12 mouse cellular contexts compared by ENCODE assay signal in the genomic region with DNA sequence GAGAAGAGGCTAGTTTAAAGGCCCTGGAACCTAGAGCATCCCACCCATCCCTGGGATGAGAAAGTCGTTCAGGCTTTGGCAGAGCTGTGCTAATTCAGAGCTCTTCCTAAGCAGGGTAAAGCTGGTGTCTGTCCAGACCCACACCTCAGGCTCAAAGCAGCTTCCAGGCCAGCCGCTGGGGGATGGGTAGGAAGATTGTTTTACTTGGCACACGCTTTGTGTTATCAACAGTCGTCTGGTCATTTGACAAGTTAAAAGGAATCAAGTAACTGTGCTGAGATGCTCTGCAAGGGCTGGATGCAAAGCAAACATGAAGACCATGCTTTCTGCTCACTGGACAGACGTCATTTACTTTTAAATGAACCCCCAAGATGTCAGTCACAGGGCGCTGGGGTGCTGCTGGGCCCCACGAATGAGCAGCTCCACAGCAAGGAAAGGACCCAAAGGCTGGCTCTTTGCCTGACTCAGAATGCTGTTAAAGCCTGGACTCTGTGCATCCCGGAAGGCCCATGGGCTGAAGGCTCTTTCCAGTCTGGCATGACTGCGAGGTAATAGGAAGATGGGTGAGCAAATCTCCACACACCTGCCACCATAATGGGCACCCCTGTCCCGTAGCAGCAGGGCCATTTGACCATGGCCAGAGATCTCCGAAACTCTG.
DNase-seq lines count a peak whose midpoint lies in the region; ATAC-seq lines count a peak whose summit lies in the region.
"Had no signal": no experiment of that assay in that cellular context is flagged by ENCODE, and none has a peak within 500 bp of the region (broad histone marks: within the 10 kb centered on the region; RNA-seq: fewer than 3 reads in every experiment).

No protein-coding gene starts in this region.

- DNase-seq in adrenal gland, adult 2 months, result peak; percentile 65
- DNase-seq in adrenal gland, adult 18-20 months (ENCODE audit: low spot score in 2 of 2), result no peak
- no peak for DNase-seq in kidney, adult 11 months
- DNase-seq in adrenal gland, postnatal 25 days, result peak; percentile 37
- no peak for DNase-seq in frontal cortex, postnatal 36 days (ENCODE audit: low spot score in 2 of 2)
- DNase-seq: cerebellum, adult 9-10 months; thymus, postnatal 14 days had no signal

- peak overlapping the region; percentile 8; the same call in 1 of the 2 replicates for H3K9ac ChIP-seq in kidney, embryonic 14.5 days (ENCODE audit: low read depth, low read length)
- no peak overlapping the region for H3K9ac ChIP-seq in lung, embryonic 15.5 days
- H3K9ac ChIP-seq: hindbrain, embryonic 14.5 days; limb, embryonic 13.5 days had no signal

- no peak overlapping the region for H3K4me3 ChIP-seq in kidney, embryonic 14.5 days (ENCODE audit: low read length)
- H3K4me3 ChIP-seq in lung, embryonic 15.5 days, result no peak overlapping the region
- H3K4me3 ChIP-seq: limb, embryonic 13.5 days had no signal

- H3K27ac ChIP-seq in kidney, embryonic 14.5 days (ENCODE audit: low read depth, low read length), result no peak overlapping the region
- no peak overlapping the region for H3K27ac ChIP-seq in lung, embryonic 15.5 days
- H3K27ac ChIP-seq: hindbrain, embryonic 14.5 days; limb, embryonic 13.5 days had no signal

- peak; percentile 60; the same call in 1 of the 2 replicates for ATAC-seq in kidney, embryonic 14.5 days (ENCODE audit: low FRiP score, low TSS enrichment)
- ATAC-seq in lung, embryonic 15.5 days (ENCODE audit: borderline replicate concordance, extremely low read depth, low FRiP score, low TSS enrichment), result peak; percentile 67; the same call in 1 of the 2 replicates
- no peak for ATAC-seq in CD4-positive, CD25-positive, alpha-beta regulatory T cell, adult 4 months

- no peak overlapping the region for H3K4me2 ChIP-seq in kidney, embryonic 14.5 days (replicated peaks; ENCODE audit: low read depth, low read length)
- no peak overlapping the region for H3K4me2 ChIP-seq in lung, embryonic 15.5 days
- H3K4me2 ChIP-seq: hindbrain, embryonic 14.5 days; limb, embryonic 13.5 days had no signal

- H3K9me3 ChIP-seq in kidney, embryonic 14.5 days (ENCODE audit: control insufficient read depth, low read length), result no peaks in the 10 kb centered on the region
- H3K9me3 ChIP-seq in lung, embryonic 15.5 days, result no peaks in the 10 kb centered on the region
- H3K9me3 ChIP-seq: limb, embryonic 13.5 days had no signal

- H3K36me3 ChIP-seq in kidney, embryonic 14.5 days (ENCODE audit: control insufficient read depth, insufficient read depth, low read length), result no peaks in the 10 kb centered on the region
- H3K36me3 ChIP-seq in lung, embryonic 15.5 days, result no peaks in the 10 kb centered on the region

- H3K27me3 ChIP-seq in kidney, embryonic 14.5 days (ENCODE audit: control insufficient read depth, insufficient read depth, low read length), result no peaks in the 10 kb centered on the region
- no peaks in the 10 kb centered on the region for H3K27me3 ChIP-seq in lung, embryonic 15.5 days
- H3K27me3 ChIP-seq: limb, embryonic 13.5 days had no signal

- H3K4me1 ChIP-seq in kidney, embryonic 14.5 days (ENCODE audit: control insufficient read depth, insufficient read depth, low read length), result no peaks in the 10 kb centered on the region
- peaks cover 21% of the 10 kb centered on the region for H3K4me1 ChIP-seq in lung, embryonic 15.5 days

- WGBS in kidney, embryonic 14.5 days, result 46% methylated on average over 11 of the region's 11 CpGs
- 28% methylated on average over 11 of the region's 11 CpGs for WGBS in lung, embryonic 15.5 days

Comparison
In these comparisons a context has a peak if more than half of its experiments do, and no peak if none do; other contexts are left out.
1. DNase-seq: peak in adrenal gland, adult 2 months (single experiment) and adrenal gland, postnatal 25 days (single experiment); none in adrenal gland, adult 18-20 months (0 of 2), kidney, adult 11 months (single experiment) and frontal cortex, postnatal 36 days (0 of 2).